Mouse (Mus musculus): ENCODE results near the gene Msx3. TPM values are rescaled to one million over a fixed set of nuclear protein-coding genes. Genes with fewer than 3 reads are reported as not detected.
A peak's percentile ranks its signal among the peaks of the same experiment; 100 is the strongest.

Msx3 gene
- polyA plus RNA-seq, 1 experiment from 2014 or later, result not detected

GRCm38 (mm10) chr7:140082242-140082678, 33.4 kb upstream of the Msx3 start, which contains the start of gene Caly:
Caly (minus strand) TSS chr7:140082548.
- H3K4me2 ChIP-seq (ENCODE audit: low read length), result no peak within 1 kb of the TSS
- WGBS, result 9% methylated on average over 18 of the region's 18 CpGs
- H3K27ac ChIP-seq (replicated peaks in 1 of 2; ENCODE audit: control insufficient read depth in 1 of 2, insufficient read depth in 1 of 2, low read depth in 2 of 2, low read length in 2 of 2), result no peak within 1 kb of the TSS

GRCm38 (mm10) chr7:140081408-140082241, 32.7 kb upstream of the Msx3 start:
- no peak overlapping the region for H3K9ac ChIP-seq (ENCODE audit: low read length)
- no peak for ATAC-seq (ENCODE audit: insufficient number of reproducible peaks, insufficient read depth, low FRiP score, low read depth)
- no peaks in the 10 kb centered on the region for H3K36me3 ChIP-seq (ENCODE audit: control insufficient read depth, insufficient read depth, low read length)
- H3K27ac ChIP-seq (replicated peaks in 1 of 2; ENCODE audit: control insufficient read depth in 1 of 2, insufficient read depth in 1 of 2, low read depth in 2 of 2, low read length in 2 of 2), result no peak overlapping the region
- 22% methylated on average over 20 of the region's 20 CpGs for WGBS
- H3K4me2 ChIP-seq (ENCODE audit: low read length), result no peak overlapping the region
- no peaks in the 10 kb centered on the region for H3K9me3 ChIP-seq (ENCODE audit: control insufficient read depth, low read length)
- H3K4me1 ChIP-seq (ENCODE audit: control insufficient read depth in 2 of 2, insufficient read depth in 2 of 2, low read length in 2 of 2), result peaks cover 0 to 4% of the 10 kb centered on the region in 2 experiments; a peak in 1 of 4 replicates
- peaks cover 42% of the 10 kb centered on the region for H3K27me3 ChIP-seq (ENCODE audit: control insufficient read depth, insufficient read depth, low read length)
- H3K4me3 ChIP-seq (ENCODE audit: control insufficient read depth in 1 of 2, insufficient read depth in 1 of 2, low read depth in 1 of 2, low read length in 2 of 2), result no peak overlapping the region

More at GRCm38 (mm10) chr7:140082242-140082678, 33.4 kb upstream of the Msx3 start, which contains the start of gene Caly:
- Histone ChIP-seq H3K9ac (ENCODE audit: low read length) (no peak within 1 kb of the TSS), H3K36me3 (ENCODE audit: control insufficient read depth, insufficient read depth, low read length) (no peaks in the 10 kb centered on the region), H3K4me1 (ENCODE audit: control insufficient read depth in 2 of 2, insufficient read depth in 2 of 2, low read length in 2 of 2) (peaks cover 0 to 4% of the 10 kb centered on the region in 2 experiments; a peak in 1 of 4 replicates), H3K4me3 (ENCODE audit: control insufficient read depth in 1 of 2, insufficient read depth in 1 of 2, low read depth in 1 of 2, low read length in 2 of 2) (no peak within 1 kb of the TSS), H3K9me3 (ENCODE audit: control insufficient read depth, low read length) (no peaks in the 10 kb centered on the region), H3K27me3 (ENCODE audit: control insufficient read depth, insufficient read depth, low read length) (peaks cover 42% of the 10 kb centered on the region)
- no peak for ATAC-seq (ENCODE audit: insufficient number of reproducible peaks, insufficient read depth, low FRiP score, low read depth)

GRCm38 (mm10) chr7:140080503-140081156, 31.7 kb upstream of the Msx3 start:
- Histone ChIP-seq H3K4me3 (ENCODE audit: control insufficient read depth in 1 of 2, insufficient read depth in 1 of 2, low read depth in 1 of 2, low read length in 2 of 2) (peak overlapping the region; percentile 6 to 15; a peak in 1 of 4 replicates), H3K4me2 (ENCODE audit: low read length) (peak overlapping the region; percentile 45), H3K9me3 (ENCODE audit: control insufficient read depth, low read length) (no peaks in the 10 kb centered on the region), H3K9ac (ENCODE audit: low read length) (no peak overlapping the region), H3K27me3 (ENCODE audit: control insufficient read depth, insufficient read depth, low read length) (peaks cover 44% of the 10 kb centered on the region), H3K27ac (replicated peaks in 1 of 2; ENCODE audit: control insufficient read depth in 1 of 2, insufficient read depth in 1 of 2, low read depth in 2 of 2, low read length in 2 of 2) (no peak overlapping the region), H3K4me1 (ENCODE audit: control insufficient read depth in 2 of 2, insufficient read depth in 2 of 2, low read length in 2 of 2) (peaks cover 0 to 4% of the 10 kb centered on the region in 2 experiments; a peak in 1 of 4 replicates), H3K36me3 (ENCODE audit: control insufficient read depth, insufficient read depth, low read length) (no peaks in the 10 kb centered on the region)
- no peak; the same call in 1 of the 2 replicates for ATAC-seq (ENCODE audit: insufficient number of reproducible peaks, insufficient read depth, low FRiP score, low read depth)
- 5% methylated on average over 24 of the region's 24 CpGs for WGBS

- no peak for ATAC-seq (ENCODE audit: insufficient number of reproducible peaks, insufficient read depth, low FRiP score, low read depth)
- H3K36me3 ChIP-seq (ENCODE audit: control insufficient read depth, insufficient read depth, low read length), result no peaks in the 10 kb centered on the region
- H3K4me2 ChIP-seq (ENCODE audit: low read length), result no peak overlapping the region
- no peak overlapping the region for H3K9ac ChIP-seq (ENCODE audit: low read length)
- H3K4me1 ChIP-seq (ENCODE audit: control insufficient read depth in 2 of 2, insufficient read depth in 2 of 2, low read length in 2 of 2), result peaks cover 0 to 4% of the 10 kb centered on the region in 2 experiments; a peak in 1 of 4 replicates
- WGBS, result 6% methylated on average over 5 of the region's 5 CpGs
- H3K9me3 ChIP-seq (ENCODE audit: control insufficient read depth, low read length), result no peaks in the 10 kb centered on the region
- no peak overlapping the region for H3K27ac ChIP-seq (replicated peaks in 1 of 2; ENCODE audit: control insufficient read depth in 1 of 2, insufficient read depth in 1 of 2, low read depth in 2 of 2, low read length in 2 of 2)
- H3K4me3 ChIP-seq (ENCODE audit: control insufficient read depth in 1 of 2, insufficient read depth in 1 of 2, low read depth in 1 of 2, low read length in 2 of 2), result no peak overlapping the region
- H3K27me3 ChIP-seq (ENCODE audit: control insufficient read depth, insufficient read depth, low read length), result peaks cover 47% of the 10 kb centered on the region
Measured at GRCm38 (mm10) chr7:140078711-140079110, 29.8 kb upstream of the Msx3 start.

- Histone ChIP-seq H3K4me1 (ENCODE audit: control insufficient read depth in 2 of 2, insufficient read depth in 2 of 2, low read length in 2 of 2) (peaks cover 0 to 4% of the 10 kb centered on the region in 2 experiments; a peak in 1 of 4 replicates), H3K9me3 (ENCODE audit: control insufficient read depth, low read length) (no peaks in the 10 kb centered on the region), H3K27me3 (ENCODE audit: control insufficient read depth, insufficient read depth, low read length) (peaks cover 47% of the 10 kb centered on the region), H3K4me3 (ENCODE audit: control insufficient read depth in 1 of 2, insufficient read depth in 1 of 2, low read depth in 1 of 2, low read length in 2 of 2) (no peak overlapping the region), H3K27ac (replicated peaks in 1 of 2; ENCODE audit: control insufficient read depth in 1 of 2, insufficient read depth in 1 of 2, low read depth in 2 of 2, low read length in 2 of 2) (no peak overlapping the region), H3K9ac (ENCODE audit: low read length) (no peak overlapping the region), H3K36me3 (ENCODE audit: control insufficient read depth, insufficient read depth, low read length) (no peaks in the 10 kb centered on the region), H3K4me2 (ENCODE audit: low read length) (no peak overlapping the region)
- 73% methylated on average over 6 of the region's 6 CpGs for WGBS
- ATAC-seq (ENCODE audit: insufficient number of reproducible peaks, insufficient read depth, low FRiP score, low read depth), result no peak
Measured at GRCm38 (mm10) chr7:140077698-140078097, 28.8 kb upstream of the Msx3 start.

- no peaks in the 10 kb centered on the region for H3K36me3 ChIP-seq (ENCODE audit: control insufficient read depth, insufficient read depth, low read length)
- 27% methylated on average over 39 of the region's 39 CpGs for WGBS
- peak overlapping the region; percentile 35 to 37 for H3K4me3 ChIP-seq (ENCODE audit: control insufficient read depth in 1 of 2, insufficient read depth in 1 of 2, low read depth in 1 of 2, low read length in 2 of 2)
- H3K9ac ChIP-seq (ENCODE audit: low read length), result peak overlapping the region; percentile 57
- peaks cover 0 to 4% of the 10 kb centered on the region in 2 experiments; a peak in 1 of 4 replicates for H3K4me1 ChIP-seq (ENCODE audit: control insufficient read depth in 2 of 2, insufficient read depth in 2 of 2, low read length in 2 of 2)
- H3K27me3 ChIP-seq (ENCODE audit: control insufficient read depth, insufficient read depth, low read length), result peaks cover 25% of the 10 kb centered on the region
- no peak overlapping the region for H3K27ac ChIP-seq (replicated peaks in 1 of 2; ENCODE audit: control insufficient read depth in 1 of 2, insufficient read depth in 1 of 2, low read depth in 2 of 2, low read length in 2 of 2)
- peak overlapping the region; percentile 69 for H3K4me2 ChIP-seq (ENCODE audit: low read length)
- ATAC-seq (ENCODE audit: insufficient number of reproducible peaks, insufficient read depth, low FRiP score, low read depth), result 0 out of 2 replicates have a peak, but pooled peaks have one; percentile 33
- H3K9me3 ChIP-seq (ENCODE audit: control insufficient read depth, low read length), result no peaks in the 10 kb centered on the region
Measured at GRCm38 (mm10) chr7:140070042-140070711, 21.3 kb upstream of the Msx3 start.

GRCm38 (mm10) chr7:140067397-140067796, 18.5 kb upstream of the Msx3 start:
- no peak for ATAC-seq (ENCODE audit: insufficient number of reproducible peaks, insufficient read depth, low FRiP score, low read depth)

More at GRCm38 (mm10) chr7:140067397-140067796, 18.5 kb upstream of the Msx3 start:
- no peak overlapping the region for H3K4me2 ChIP-seq (ENCODE audit: low read length)
- H3K4me1 ChIP-seq (ENCODE audit: control insufficient read depth in 2 of 2, insufficient read depth in 2 of 2, low read length in 2 of 2), result peaks cover 0 to 4% of the 10 kb centered on the region in 2 experiments; a peak in 1 of 4 replicates
- no peak overlapping the region for H3K9ac ChIP-seq (ENCODE audit: low read length)
- 58% methylated on average over 6 of the region's 6 CpGs for WGBS
- H3K27ac ChIP-seq (replicated peaks in 1 of 2; ENCODE audit: control insufficient read depth in 1 of 2, insufficient read depth in 1 of 2, low read depth in 2 of 2, low read length in 2 of 2), result no peak overlapping the region
- H3K9me3 ChIP-seq (ENCODE audit: control insufficient read depth, low read length), result no peaks in the 10 kb centered on the region
- no peak overlapping the region for H3K4me3 ChIP-seq (ENCODE audit: control insufficient read depth in 1 of 2, insufficient read depth in 1 of 2, low read depth in 1 of 2, low read length in 2 of 2)
- no peaks in the 10 kb centered on the region for H3K36me3 ChIP-seq (ENCODE audit: control insufficient read depth, insufficient read depth, low read length)
- H3K27me3 ChIP-seq (ENCODE audit: control insufficient read depth, insufficient read depth, low read length), result peaks cover 48% of the 10 kb centered on the region
